Mouse (Mus musculus): Measurements from ENCODE around the gene B830017H08Rik.

DNA sequence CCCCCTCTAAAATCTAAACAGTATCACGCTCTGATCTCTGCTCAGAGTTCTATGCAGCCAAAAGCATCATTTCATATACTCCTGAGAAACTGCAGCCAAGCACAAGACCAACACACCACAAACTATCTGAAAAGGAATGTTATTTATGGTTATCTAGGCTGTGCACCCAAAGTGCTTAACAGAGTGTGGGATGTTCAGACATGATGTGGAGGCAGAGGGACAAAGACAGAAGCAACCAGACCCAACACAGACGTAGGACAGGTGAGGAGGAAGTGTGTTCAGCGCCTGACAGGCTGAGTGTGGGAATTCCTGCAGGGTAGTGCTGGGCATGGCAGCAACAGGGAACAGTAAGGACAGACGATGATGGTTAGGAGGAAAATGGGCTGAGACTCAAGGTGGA is 46.6 kb downstream of the B830017H08Rik start:
- TF ChIP-seq CHD2 (IDR thresholded peaks at IDR 0.05; ENCODE audit: low read length) (no peak), POLR2AphosphoS2 (IDR thresholded peaks at IDR 0.05; ENCODE audit: low read depth, low read length) (no peak), GABPA (IDR thresholded peaks at IDR 0.05; ENCODE audit: insufficient replicate concordance, low read depth, low read length) (no peak), POLR2A (IDR thresholded peaks at IDR 0.05; ENCODE audit: low read depth, low read length) (no peak), MEF2A (IDR thresholded peaks at IDR 0.05; ENCODE audit: borderline replicate concordance, low read depth, low read length) (no peak), CTCF (conservative IDR thresholded peaks at IDR 0.05 in 1 of 2, IDR thresholded peaks at IDR 0.05 in 1 of 2; ENCODE audit: low read depth in 2 of 2, low read length in 2 of 2) (no peak), HCFC1 (IDR thresholded peaks at IDR 0.05; ENCODE audit: low read depth, low read length) (no peak), CHD1 (IDR thresholded peaks at IDR 0.05; ENCODE audit: low read depth, low read length) (no peak), PAX5 (IDR thresholded peaks at IDR 0.05; ENCODE audit: low read length) (no peak), ZNF384 (IDR thresholded peaks at IDR 0.05; ENCODE audit: low read depth, low read length) (no peak), EP300 (IDR thresholded peaks at IDR 0.05; ENCODE audit: low read length) (no peak), ZMIZ1 (IDR thresholded peaks at IDR 0.05; ENCODE audit: low read depth, low read length) (no peak)
